Mouse (Mus musculus) limb, embryonic 14.5 days (tissue): ENCODE results near the gene Vps37c. TPM values are rescaled to one million over a fixed set of nuclear protein-coding genes. Genes with fewer than 3 reads are reported as not detected.

Experiments used
- ATAC-seq: fragments of 200-750 bp; cut with Nextera tagmentation; 2 replicates; pipeline ENCODE4 v1.8.0; 2017; ENCODE audit warnings: low read depth, moderate number of reproducible peaks, moderate TSS enrichment; ENCODE audit not compliant: low FRiP score
- DNase-seq: peaks from one replicate; pipeline ENCODE4 v3.0.0-alpha.2; 2015; ENCODE audit warnings: low spot score
- H3K27ac ChIP-seq: fragments of 300-500 bp; sonication (generic); replicated peaks from 2 replicates; pipeline ENCODE4 v1.5.1; 2014; ENCODE audit warnings: low read depth, mild to moderate bottlenecking, low read length, moderate library complexity, mixed read lengths
- H3K27me3 ChIP-seq: fragments of 300-500 bp; sonication (generic); 2 replicates; pipeline ENCODE4 v1.6.1; 2014; ENCODE audit warnings: low read length, mixed read lengths; ENCODE audit not compliant: control insufficient read depth, insufficient read depth
- H3K36me3 ChIP-seq: fragments of 300-500 bp; sonication (generic); 2 replicates; pipeline ENCODE4 v1.6.1; 2014; ENCODE audit warnings: mild to moderate bottlenecking, low read length, moderate library complexity, mixed read lengths; ENCODE audit not compliant: control insufficient read depth, insufficient read depth
- H3K4me1 ChIP-seq: fragments of 300-500 bp; sonication (generic); 2 replicates; pipeline ENCODE4 v1.6.1; 2014; ENCODE audit warnings: antibody characterized with exemption, low read length, mixed read lengths; ENCODE audit not compliant: control insufficient read depth, insufficient read depth
- H3K4me2 ChIP-seq: fragments of 300-500 bp; sonication (generic); replicated peaks from 2 replicates; pipeline ENCODE4 v1.6.1; 2014; ENCODE audit warnings: low read depth, mild to moderate bottlenecking, low read length, moderate library complexity; ENCODE audit not compliant: severe bottlenecking
- H3K4me3 ChIP-seq: fragments of 300-500 bp; sonication (generic); replicated peaks from 2 replicates; pipeline ENCODE4 v1.5.1; 2014; ENCODE audit warnings: low read length
- H3K9ac ChIP-seq: fragments of 300-500 bp; sonication (generic); 2 replicates; pipeline ENCODE4 v1.6.1; 2014; ENCODE audit warnings: mild to moderate bottlenecking, low read depth, low read length, moderate library complexity; ENCODE audit not compliant: severe bottlenecking
- H3K9me3 ChIP-seq: fragments of 300-500 bp; sonication (generic); 2 replicates; pipeline ENCODE4 v1.6.1; 2016; ENCODE audit warnings: low read length; ENCODE audit not compliant: control insufficient read depth
- POLR2A ChIP-seq: fragments of 200-500 bp; IDR thresholded peaks from 2 replicates; pipeline ENCODE4 v1.8.0; 2012; ENCODE audit warnings: inconsistent platforms, mild to moderate bottlenecking, moderate library complexity, borderline replicate concordance; ENCODE audit not compliant: insufficient read depth, insufficient read length; ENCODE audit errors: extremely low read depth
- WGBS: fragments of 180-500 bp; shearing (Covaris S2); extraction: QIAGEN DNeasy Blood & Tissue Kit; methylation state at CpG from one replicate; pipeline ENCODE4 v1.1.7; 2014; 5-methylcytosine and 5-hydroxymethylcytosine counted together
- polyA plus RNA-seq, 2 experiments: library from polyadenylated mRNA; depleted of rRNA in 1 of 2; stranded (reverse) in 1 of 2; unstranded in 1 of 2; fragments of >200 nt; fragmentation: Nextera tagmentation in 1 of 2; extraction: Ambion mirVana in 1 of 2; gene quantifications; 2 replicates each; pipeline versions ENCODE4 v1.2.1 to v1.2.3; 2012 to 2014

Vps37c gene
- polyA plus RNA-seq, 2 experiments, result 30.2 to 42.6 TPM

- peak overlapping the region; percentile 26; the same call in 1 of the 2 replicates for H3K27ac ChIP-seq
- peak; percentile 91 for DNase-seq
- WGBS, result 23% methylated on average over 8 of the region's 8 CpGs
- H3K4me3 ChIP-seq, result no peak overlapping the region
- ATAC-seq, result peak; percentile 71
- H3K9me3 ChIP-seq, result no peaks in the 10 kb centered on the region
- peaks cover 19% of the 10 kb centered on the region for H3K4me1 ChIP-seq
- H3K36me3 ChIP-seq, result peaks cover 56% of the 10 kb centered on the region
- no peaks in the 10 kb centered on the region for H3K27me3 ChIP-seq
- H3K9ac ChIP-seq, result 0 out of 2 replicates have a peak overlapping the region, but pooled peaks have one; percentile 7
- no peak for TF ChIP-seq POLR2A
- H3K4me2 ChIP-seq, result no peak overlapping the region
These were observed 21.0 kb downstream of the Vps37c start for GRCm38 (mm10) chr19:10709360-10710087.

DNA sequence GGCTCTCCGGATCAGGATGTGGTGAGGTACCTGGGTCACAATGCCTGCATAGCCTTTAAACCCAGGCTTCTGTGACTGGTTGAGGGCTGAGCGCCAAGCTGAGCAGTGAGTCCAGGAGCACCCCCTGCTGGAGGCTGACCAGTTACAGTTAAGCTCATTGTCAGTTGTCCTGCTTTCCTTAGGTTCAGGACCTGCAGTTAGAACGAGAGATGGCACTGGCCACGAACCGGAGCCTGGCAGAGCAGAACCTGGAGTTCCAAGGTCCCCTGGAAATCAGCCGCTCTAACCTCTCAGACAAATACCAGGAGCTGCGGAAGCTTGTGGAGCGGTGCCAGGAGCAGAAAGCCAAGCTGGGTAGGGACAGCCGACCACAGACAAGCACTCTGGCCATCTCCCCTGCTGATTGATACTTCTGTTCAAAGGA is 21.6 kb downstream of the Vps37c start:
- no peak overlapping the region for H3K4me2 ChIP-seq
- H3K4me3 ChIP-seq, result no peak overlapping the region
- H3K36me3 ChIP-seq, result peaks cover 56% of the 10 kb centered on the region
- H3K27me3 ChIP-seq, result no peaks in the 10 kb centered on the region
- no peak for TF ChIP-seq POLR2A
- H3K9ac ChIP-seq, result no peak overlapping the region
- no peaks in the 10 kb centered on the region for H3K9me3 ChIP-seq
- H3K4me1 ChIP-seq, result peaks cover 19% of the 10 kb centered on the region
- no peak overlapping the region for H3K27ac ChIP-seq
- WGBS, result 83% methylated on average over 9 of the region's 9 CpGs
- ATAC-seq, result 0 out of 2 replicates have a peak, but pooled peaks have one; percentile 38
- DNase-seq, result peak; percentile 61

GRCm38 (mm10) chr19:10710751-10711150 is 22.2 kb downstream of the Vps37c start:
- H3K9me3 ChIP-seq, result no peaks in the 10 kb centered on the region
- H3K4me2 ChIP-seq, result no peak overlapping the region
- H3K4me1 ChIP-seq, result peaks cover 19% of the 10 kb centered on the region
- ATAC-seq (no peak), DNase-seq (no peak)
- H3K9ac ChIP-seq, result no peak overlapping the region
- H3K36me3 ChIP-seq, result peaks cover 56% of the 10 kb centered on the region
- no peak for TF ChIP-seq POLR2A
- H3K27me3 ChIP-seq, result no peaks in the 10 kb centered on the region
- no peak overlapping the region for H3K4me3 ChIP-seq
- H3K27ac ChIP-seq, result no peak overlapping the region
- WGBS, result 96% methylated on average over 4 of the region's 4 CpGs

- no peak overlapping the region for H3K4me3 ChIP-seq
- TF ChIP-seq POLR2A, result no peak
- ATAC-seq (no peak), DNase-seq (no peak)
- no peaks in the 10 kb centered on the region for H3K27me3 ChIP-seq
- H3K9me3 ChIP-seq, result no peaks in the 10 kb centered on the region
- H3K36me3 ChIP-seq, result peaks cover 49% of the 10 kb centered on the region
- H3K27ac ChIP-seq, result no peak overlapping the region
- no peak overlapping the region for H3K4me2 ChIP-seq
- WGBS, result 93% methylated on average over 7 of the region's 7 CpGs
- peaks cover 19% of the 10 kb centered on the region for H3K4me1 ChIP-seq
- no peak overlapping the region for H3K9ac ChIP-seq
These were observed 23.7 kb downstream of the Vps37c start for GRCm38 (mm10) chr19:10712194-10712593.

DNA sequence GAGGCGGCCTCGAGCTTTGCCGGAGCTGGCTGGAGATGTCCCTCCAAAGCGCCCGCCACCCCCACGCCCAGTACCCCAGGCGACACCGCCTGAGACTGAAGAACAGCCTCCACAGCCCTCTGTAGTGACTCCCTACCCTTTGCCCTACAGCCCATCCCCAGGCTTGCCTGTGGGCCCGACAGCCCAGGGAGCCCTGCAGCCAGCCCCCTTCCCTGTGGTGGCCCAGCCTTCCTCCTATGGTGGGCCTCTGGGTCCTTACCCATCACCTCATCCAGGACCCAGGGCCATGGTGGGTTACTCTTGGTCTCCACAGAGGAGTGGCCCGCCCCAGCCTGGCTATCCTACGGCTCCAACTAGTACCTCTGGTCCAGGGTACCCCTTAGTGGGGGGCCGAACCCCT is 24.1 kb downstream of the Vps37c start:
- H3K27ac ChIP-seq, result no peak overlapping the region
- ATAC-seq (no peak), DNase-seq (no peak)
- 95% methylated on average over 12 of the region's 12 CpGs for WGBS
- no peak overlapping the region for H3K4me3 ChIP-seq
- H3K36me3 ChIP-seq, result peaks cover 49% of the 10 kb centered on the region
- H3K4me1 ChIP-seq, result peaks cover 19% of the 10 kb centered on the region
- TF ChIP-seq POLR2A, result no peak
- no peak overlapping the region for H3K4me2 ChIP-seq
- H3K9ac ChIP-seq, result no peak overlapping the region
- no peaks in the 10 kb centered on the region for H3K27me3 ChIP-seq
- no peaks in the 10 kb centered on the region for H3K9me3 ChIP-seq
